Mouse (Mus musculus): ENCODE measurements at regions not wholly inside any gene's neighbourhood (a gene's known extent, or its start where the extent isn't known, plus 50 kb on each side); places are given as distances from the start of the nearest gene placed in this dataset.

- TF ChIP-seq CTCF (IDR thresholded peaks at IDR 0.05; ENCODE audit: borderline replicate concordance, extremely low read depth, insufficient read depth, insufficient read length) (no peak), POLR2A (IDR thresholded peaks at IDR 0.05; ENCODE audit: borderline replicate concordance, extremely low read depth, insufficient read depth, insufficient read length, poor library complexity, severe bottlenecking) (no peak)
These were observed 88.3 kb upstream of the Pabpc6 start for GRCm38 (mm10) chr17:9757725-9758251.
